Mouse (Mus musculus) embryonic stem cell, embryonic (primary cell): ENCODE results near the gene Wdr20.

ENCODE experiments used
- CTCF ChIA-PET, 4 experiments: fragments of 300-600 bp in 2 of 4; fragments of 350-600 bp in 2 of 4; sonication (Branson Sonifier 250); formaldehyde crosslinking; loops; one replicate each; lab custom pipeline; 2022; ENCODE audit warnings: inconsistent platforms in 2 of 4; lab: Charles Lee
- POLR2A ChIA-PET, 4 experiments: fragments of 300-600 bp in 2 of 4; fragments of 350-600 bp in 2 of 4; sonication (Branson Sonifier 250); formaldehyde crosslinking; loops; one replicate each; lab custom pipeline; 2022; ENCODE audit warnings: antibody characterized with exemption in 4 of 4, inconsistent platforms in 1 of 4; lab: Charles Lee

The Wdr20 gene

GRCm38 (mm10) chr12:110813624-110814023 is 75.9 kb downstream of the Wdr20 start:
- ChIA-PET POLR2A (interaction anchor here in 3 of 4 experiments (0.7 to 1.9 kb wide), 6 partner anchors 12 to 280 kb away, joined by 3 to 5 read pairs (median 3); no protein-coding TSS in a partner anchor), CTCF (interaction anchor here in 1 of 4 experiments (0.6 kb wide), 1 partner anchor 87 kb away, joined by 11 read pairs; no protein-coding TSS in a partner anchor)

DNA sequence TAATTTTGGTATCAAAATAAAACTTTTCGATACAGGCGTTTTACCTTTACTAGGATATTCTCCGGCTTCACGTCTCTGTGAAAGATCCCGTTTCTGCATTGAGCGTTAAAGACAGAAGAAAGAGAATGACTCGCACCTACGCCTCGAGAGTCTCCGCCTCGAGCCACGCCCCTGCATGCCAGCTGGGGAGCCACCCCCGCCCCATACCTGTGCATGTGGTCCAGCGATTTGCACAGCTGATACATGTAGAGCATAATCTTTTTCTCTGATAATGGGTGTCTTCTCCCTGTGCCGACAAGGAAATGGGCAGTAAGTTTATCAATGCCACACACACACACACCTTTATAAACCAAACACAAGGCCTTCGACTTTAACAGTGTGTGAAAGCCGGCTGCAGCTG is 77.2 kb downstream of the Wdr20 start:
- POLR2A ChIA-PET: interaction anchor here in 3 of 4 experiments (0.6 to 3.1 kb wide), 16 partner anchors 9 to 397 kb away, joined by 3 to 11 read pairs (median 3); partner anchors contain the start of genes Hsp90aa1 (in 1 of the 3) and Wdr20 (in 1 of the 3)

GRCm38 (mm10) chr12:110816833-110817232 is 79.1 kb downstream of the Wdr20 start:
- POLR2A ChIA-PET: interaction anchor here in 2 of 4 experiments (0.6 to 3.1 kb wide), 6 partner anchors 10 to 264 kb away, joined by 3 to 11 read pairs (median 6); no protein-coding TSS in a partner anchor
- CTCF ChIA-PET: interaction anchor here in 1 of 4 experiments (0.6 kb wide), 1 partner anchor 21 kb away, joined by 3 read pairs; no protein-coding TSS in a partner anchor

More for the DNA sequence above, 77.2 kb downstream of the Wdr20 start:
- CTCF ChIA-PET: no interaction called here

- POLR2A ChIA-PET: interaction anchor here in 2 of 4 experiments (0.7 to 1.7 kb wide), 12 partner anchors 11 to 116 kb away, joined by 3 to 7 read pairs (median 4); no protein-coding TSS in a partner anchor
- CTCF ChIA-PET: interaction anchor here in 2 of 4 experiments (0.5 to 1.3 kb wide), 2 partner anchors 11 to 35 kb away, joined by 3 to 6 read pairs; no protein-coding TSS in a partner anchor
These were observed 81.6 kb downstream of the Wdr20 start for GRCm38 (mm10) chr12:110819367-110819766.

GRCm38 (mm10) chr12:110821787-110822186 is 84.0 kb downstream of the Wdr20 start:
- ChIA-PET CTCF (interaction anchor here in 3 of 4 experiments (0.6 to 1.4 kb wide), 4 partner anchors 13 to 29 kb away, joined by 3 to 8 read pairs (median 4); no protein-coding TSS in a partner anchor), POLR2A (interaction anchor here in 2 of 4 experiments (0.6 to 1.8 kb wide), 8 partner anchors 8 to 17 kb away, joined by 3 to 10 read pairs (median 4); no protein-coding TSS in a partner anchor)

- ChIA-PET CTCF (interaction anchor here in 1 of 4 experiments (1.0 kb wide), 1 partner anchor 21 kb away, joined by 3 read pairs; no protein-coding TSS in a partner anchor), POLR2A (interaction anchor here in 2 of 4 experiments (1.0 to 1.8 kb wide), 4 partner anchors 15 to 61 kb away, joined by 3 to 10 read pairs (median 3); no protein-coding TSS in a partner anchor)
These were observed 84.6 kb downstream of the Wdr20 start for GRCm38 (mm10) chr12:110822366-110822765.

DNA sequence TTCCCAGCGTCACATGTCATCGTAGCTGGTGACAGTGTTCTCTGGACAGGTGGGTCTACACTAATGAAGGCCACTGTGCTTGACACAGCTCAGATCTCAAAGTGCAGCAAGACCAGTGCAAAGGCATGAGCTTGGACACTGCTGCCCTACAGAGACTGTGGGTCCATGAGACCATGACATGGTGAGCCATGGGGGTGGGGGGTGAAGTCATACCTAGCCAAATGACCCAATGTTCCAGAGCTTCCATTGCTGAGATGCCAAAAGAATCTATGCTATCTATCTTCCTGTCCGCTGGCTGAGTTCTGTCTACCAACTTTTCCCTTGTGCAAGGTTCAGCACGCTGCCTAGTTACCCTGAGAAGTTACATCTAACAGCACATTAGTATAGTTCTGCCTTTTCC is 91.2 kb downstream of the Wdr20 start:
- CTCF ChIA-PET: interaction anchor here in 2 of 4 experiments (0.9 to 1.5 kb wide), 2 partner anchors 9 to 44 kb away, joined by 3 to 5 read pairs; no protein-coding TSS in a partner anchor
- POLR2A ChIA-PET: interaction anchor here in 3 of 4 experiments (0.6 to 3.7 kb wide), 6 partner anchors 9 to 412 kb away, joined by 3 to 17 read pairs (median 4); no protein-coding TSS in a partner anchor

GRCm38 (mm10) chr12:110830293-110831024 is 92.7 kb downstream of the Wdr20 start:
- ChIA-PET CTCF (interaction anchor here in 3 of 4 experiments (0.5 to 1.5 kb wide), 8 partner anchors 9 to 863 kb away, joined by 3 to 6 read pairs (median 4); no protein-coding TSS in a partner anchor), POLR2A (interaction anchor here in 3 of 4 experiments (0.6 to 2.7 kb wide), 18 partner anchors 9 to 527 kb away, joined by 3 to 7 read pairs (median 4); partner anchors contain the start of genes Hsp90aa1 (in 1 of the 3) and Wdr20 (in 1 of the 3))

- CTCF ChIA-PET: no interaction called here
- POLR2A ChIA-PET: interaction anchor here in 2 of 4 experiments (0.5 to 6.5 kb wide), 14 partner anchors 9 to 418 kb away, joined by 3 to 87 read pairs (median 4); partner anchors contain the start of gene Hsp90aa1 (in 2 of the 2)
These were observed 97.4 kb downstream of the Wdr20 start for GRCm38 (mm10) chr12:110835182-110835581.

DNA sequence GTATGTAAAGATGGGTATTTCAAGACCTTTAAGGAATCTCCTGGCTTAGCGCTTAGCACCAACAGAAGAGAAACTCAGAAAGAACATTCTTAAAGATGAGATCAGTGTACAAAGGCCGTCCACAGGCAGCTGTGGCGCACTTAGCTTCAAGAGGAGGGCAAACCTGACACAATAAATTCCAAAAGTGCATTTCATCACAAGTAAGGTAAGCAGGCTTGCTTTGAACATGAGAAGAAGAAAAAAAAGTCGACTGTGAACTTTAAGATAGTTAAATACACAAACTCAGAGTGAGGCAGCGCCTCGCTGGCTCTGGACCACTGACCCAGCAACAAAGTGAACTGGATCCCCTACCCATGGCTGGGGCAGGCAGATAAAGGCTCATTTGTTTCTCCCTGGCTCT is 99.0 kb downstream of the Wdr20 start:
- ChIA-PET POLR2A (interaction anchor here (0.6 to 6.5 kb wide), 91 partner anchors 8 to 556 kb away, joined by 3 to 152 read pairs (median 5); partner anchors contain the start of genes Hsp90aa1 (in 3 of the 4), Rcor1 (in 2 of the 4), Ankrd9 (in 1 of the 4) and Wdr20 (in 1 of the 4)), CTCF (interaction anchor here in 3 of 4 experiments (0.5 to 2.6 kb wide), 11 partner anchors 14 to 420 kb away, joined by 3 to 17 read pairs (median 4); partner anchors contain the start of gene Hsp90aa1 (in 1 of the 3))

DNA sequence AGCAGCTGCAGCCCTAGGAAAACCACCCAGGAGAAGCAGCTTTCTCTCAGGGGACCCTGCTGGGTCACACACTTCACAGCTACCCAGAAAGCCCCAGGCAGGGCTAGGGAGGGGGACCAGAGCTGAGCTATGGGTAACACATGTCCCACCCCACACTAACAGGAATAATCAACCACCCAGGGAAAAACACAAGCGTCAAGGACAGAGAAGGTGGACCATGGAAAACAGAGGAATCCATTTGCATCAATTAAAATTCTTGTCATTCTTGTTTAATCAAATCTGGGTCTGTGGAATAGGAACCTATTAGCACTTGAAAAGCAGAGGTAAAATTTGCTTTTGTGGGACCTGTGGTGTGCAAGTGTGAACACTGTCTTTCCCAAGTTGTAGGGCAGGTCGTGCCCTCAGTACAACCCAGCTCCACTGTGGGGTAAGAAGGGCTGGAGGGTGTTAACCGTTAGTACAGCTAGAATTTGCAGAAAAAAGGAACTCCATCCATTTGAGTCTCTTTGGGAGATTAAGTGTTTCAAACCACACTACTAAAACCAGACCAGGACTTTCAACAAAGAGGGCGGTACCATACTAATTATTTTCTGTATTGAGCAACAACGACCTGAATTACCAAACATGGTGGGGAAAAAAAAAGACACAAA is 99.6 kb downstream of the Wdr20 start:
- POLR2A ChIA-PET: interaction anchor here in 3 of 4 experiments (0.5 to 6.5 kb wide), 105 partner anchors 9 to 891 kb away, joined by 3 to 152 read pairs (median 4); partner anchors contain the start of genes Hsp90aa1 (in 3 of the 3), Rcor1 (in 2 of the 3), Ankrd9 (in 1 of the 3) and Wdr20 (in 1 of the 3)

GRCm38 (mm10) chr12:110837850-110838249 is 100.1 kb downstream of the Wdr20 start:
- CTCF ChIA-PET: interaction anchor here (0.6 to 2.8 kb wide), 32 partner anchors 9 to 1321 kb away, joined by 3 to 17 read pairs (median 4); partner anchors contain the start of genes Hsp90aa1 (in 2 of the 4), Rcor1 (in 1 of the 4) and Wdr20 (in 1 of the 4)
- POLR2A ChIA-PET: interaction anchor here (0.5 to 6.5 kb wide), 93 partner anchors 8 to 1291 kb away, joined by 3 to 152 read pairs (median 5); partner anchors contain the start of genes Hsp90aa1 (in 3 of the 4), Rcor1 (in 2 of the 4), Ankrd9 (in 1 of the 4) and Zfp839 (in 1 of the 4)

More for the DNA sequence above, 99.6 kb downstream of the Wdr20 start:
- CTCF ChIA-PET: interaction anchor here in 3 of 4 experiments (0.5 to 2.8 kb wide), 22 partner anchors 14 to 421 kb away, joined by 3 to 17 read pairs (median 4); partner anchors contain the start of genes Hsp90aa1 (in 1 of the 3), Rcor1 (in 1 of the 3) and Wdr20 (in 1 of the 3)

GRCm38 (mm10) chr12:110840348-110841198 is 102.8 kb downstream of the Wdr20 start, which contains the start of gene Mok:
Gene Mok, minus strand, starts transcription at chr12:110840939.
- ChIA-PET POLR2A (interaction anchor here in 2 of 4 experiments (1.1 to 7.0 kb wide), 5 partner anchors 43 to 422 kb away, joined by 3 to 63 read pairs (median 22); partner anchors contain the start of gene Hsp90aa1 (in 1 of the 2)), CTCF (no interaction called here)

- CTCF ChIA-PET: interaction anchor here (0.6 to 2.0 kb wide), 5 partner anchors 17 to 138 kb away, joined by 3 to 10 read pairs (median 3); no protein-coding TSS in a partner anchor
- POLR2A ChIA-PET: interaction anchor here (0.5 to 7.0 kb wide), 15 partner anchors 11 to 423 kb away, joined by 3 to 63 read pairs (median 3); partner anchors contain the start of genes Hsp90aa1 (in 2 of the 4), Rcor1 (in 2 of the 4) and Wdr20 (in 1 of the 4)
These were observed 104.2 kb downstream of the Wdr20 start for GRCm38 (mm10) chr12:110841731-110842493.
